Mouse (Mus musculus) heart, postnatal 0 days (tissue): ENCODE data around the gene Gm5105.

Experiments used
- CTCF ChIP-seq: IDR thresholded peaks from 2 replicates; pipeline ENCODE4 v1.5.1; 2016; ENCODE audit warnings: antibody characterized with exemption, control low read depth, low read depth
- EP300 ChIP-seq: IDR thresholded peaks from 2 replicates; pipeline ENCODE4 v1.6.1; 2016; ENCODE audit warnings: antibody characterized with exemption, low read depth

- TF ChIP-seq CTCF, result no peak
- no peak for TF ChIP-seq EP300
Observed at GRCm38 (mm10) chr3:138061205-138061911, 5.8 kb downstream of the Gm5105 start.
